10 mouse cellular contexts compared by ENCODE assay signal in genomic region chr4:127179469-127180449, GRCm38 (mm10). TPM values are rescaled to one million over a fixed set of nuclear protein-coding genes. Genes with fewer than 3 reads are reported as not detected.
DNase-seq lines count a peak whose midpoint lies in the region; ATAC-seq and TF ChIP-seq lines count a peak whose summit lies in the region.
"Had no signal": no experiment of that assay in that cellular context is flagged by ENCODE, and none has a peak within 500 bp of the region (broad histone marks: within the 10 kb centered on the region; RNA-seq: fewer than 3 reads in every experiment).

No protein-coding gene starts in this region.

- ATAC-seq in hindbrain, embryonic 16.5 days, result peak; percentile 32; the same call in 1 of the 2 replicates

- peaks cover 57% of the 10 kb centered on the region for H3K4me1 ChIP-seq in cerebellum, adult 2 months (ENCODE audit: control insufficient read depth, insufficient read depth, low read length)
- peaks cover 11% of the 10 kb centered on the region for H3K4me1 ChIP-seq in hindbrain, embryonic 16.5 days (ENCODE audit: control insufficient read depth, insufficient read depth, low read depth, low read length)
- H3K4me1 ChIP-seq: embryonic facial prominence, embryonic 15.5 days had no signal

- no peak overlapping the region for H3K4me3 ChIP-seq in cerebellum, adult 2 months (replicated peaks; ENCODE audit: insufficient read depth, low read depth, low read length)
- peak overlapping the region; percentile 12 for H3K4me3 ChIP-seq in hindbrain, embryonic 16.5 days (ENCODE audit: low read length)
- H3K4me3 ChIP-seq: embryonic facial prominence, embryonic 15.5 days had no signal

- no peak for TF ChIP-seq CTCF in cerebellum, adult 2 months (IDR thresholded peaks at IDR 0.05; ENCODE audit: borderline replicate concordance, insufficient read depth, low read depth, low read length)

- peak overlapping the region; percentile 46 for H3K4me2 ChIP-seq in hindbrain, embryonic 16.5 days (ENCODE audit: low read length)
- H3K4me2 ChIP-seq: embryonic facial prominence, embryonic 15.5 days had no signal

- WGBS in cerebellum, adult 2 months, result 17% methylated on average over 19 of the region's 19 CpGs
- WGBS in hindbrain, embryonic 16.5 days, result 6% methylated on average over 19 of the region's 19 CpGs

- TF ChIP-seq POLR2A in cerebellum, adult 2 months (IDR thresholded peaks at IDR 0.05; ENCODE audit: borderline replicate concordance, insufficient read depth, low read length), result no peak

- H3K9me3 ChIP-seq in hindbrain, embryonic 16.5 days (ENCODE audit: control insufficient read depth, low read length), result no peaks in the 10 kb centered on the region
- H3K9me3 ChIP-seq: embryonic facial prominence, embryonic 15.5 days had no signal

- H3K36me3 ChIP-seq in hindbrain, embryonic 16.5 days (ENCODE audit: control insufficient read depth, insufficient read depth, low read length), result no peaks in the 10 kb centered on the region
- H3K36me3 ChIP-seq: embryonic facial prominence, embryonic 15.5 days had no signal

- H3K27me3 ChIP-seq in cerebellum, adult 2 months (ENCODE audit: control insufficient read depth, insufficient read depth, low read length), result no peaks in the 10 kb centered on the region
- H3K27me3 ChIP-seq in hindbrain, embryonic 16.5 days (replicated peaks; ENCODE audit: control insufficient read depth, insufficient read depth, low read length), result no peaks in the 10 kb centered on the region

- H3K27ac ChIP-seq in cerebellum, adult 2 months (ENCODE audit: insufficient read depth, low read length), result 0 out of 2 replicates have a peak overlapping the region, but pooled peaks have one; percentile 19
- H3K27ac ChIP-seq in hindbrain, embryonic 16.5 days (ENCODE audit: low read depth, low read length), result peak overlapping the region; percentile 51
- H3K27ac ChIP-seq: embryonic facial prominence, embryonic 15.5 days had no signal

- peak overlapping the region; percentile 13; the same call in 1 of the 2 replicates for H3K9ac ChIP-seq in hindbrain, embryonic 16.5 days (ENCODE audit: low read depth, low read length)
- H3K9ac ChIP-seq: embryonic facial prominence, embryonic 15.5 days had no signal

- DNase-seq in layer of hippocampus, adult 18-20 months (ENCODE audit: low spot score in 2 of 2), result peak; percentile 59 to 70
- no peak for DNase-seq in layer of hippocampus, adult 11-12 months (ENCODE audit: low spot score)
- peak; percentile 18 to 30 for DNase-seq in cerebellum, adult 2 months
- DNase-seq in retina, postnatal 1 day, result peak; percentile 80
- no peak for DNase-seq in lung, postnatal 14 days
- DNase-seq in spleen, adult 18-20 months, result no peak
- DNase-seq in ovary, postnatal 10 days (ENCODE audit: low spot score), result no peak
- DNase-seq: kidney, adult 18-20 months had no signal

RNA-seq across cellular contexts. Expression of gene Dlgap3, which starts 10.8 kb away (rescaled TPM):
- total RNA-seq in layer of hippocampus, adult 18-20 months (2021), result 100 to 1,000 TPM; 285 to 286 TPM
- 56.1 and 59.8 TPM in 2 replicates for polyA plus RNA-seq in cerebellum, adult 2 months (2012; rRNA removed)
- 21.0 and 22.3 TPM in 2 replicates for polyA plus RNA-seq in hindbrain, embryonic 16.5 days (2015; fragmentation: Nextera tagmentation; extraction: Ambion mirVana)

RNA-seq across cellular contexts. Expression of gene Tmem35b, which starts 56.3 kb away (rescaled TPM):
- 1 to 10 TPM; 4.3 to 4.6 TPM for total RNA-seq in layer of hippocampus, adult 18-20 months (2021)
- 11.4 and 14.0 TPM in 2 replicates for polyA plus RNA-seq in cerebellum, adult 2 months (2012; rRNA removed)
- polyA plus RNA-seq in hindbrain, embryonic 16.5 days (2015; fragmentation: Nextera tagmentation; extraction: Ambion mirVana), result 16.9 and 17.5 TPM in 2 replicates

Comparison
In these comparisons a context has a peak if more than half of its experiments do, and no peak if none do; other contexts are left out.
1. DNase-seq: peak in layer of hippocampus, adult 18-20 months (2 of 2), cerebellum, adult 2 months (2 of 2) and retina, postnatal 1 day (single experiment); none in layer of hippocampus, adult 11-12 months (single experiment), lung, postnatal 14 days (single experiment), spleen, adult 18-20 months (0 of 2) and ovary, postnatal 10 days (single experiment).